In the genomic region with DNA sequence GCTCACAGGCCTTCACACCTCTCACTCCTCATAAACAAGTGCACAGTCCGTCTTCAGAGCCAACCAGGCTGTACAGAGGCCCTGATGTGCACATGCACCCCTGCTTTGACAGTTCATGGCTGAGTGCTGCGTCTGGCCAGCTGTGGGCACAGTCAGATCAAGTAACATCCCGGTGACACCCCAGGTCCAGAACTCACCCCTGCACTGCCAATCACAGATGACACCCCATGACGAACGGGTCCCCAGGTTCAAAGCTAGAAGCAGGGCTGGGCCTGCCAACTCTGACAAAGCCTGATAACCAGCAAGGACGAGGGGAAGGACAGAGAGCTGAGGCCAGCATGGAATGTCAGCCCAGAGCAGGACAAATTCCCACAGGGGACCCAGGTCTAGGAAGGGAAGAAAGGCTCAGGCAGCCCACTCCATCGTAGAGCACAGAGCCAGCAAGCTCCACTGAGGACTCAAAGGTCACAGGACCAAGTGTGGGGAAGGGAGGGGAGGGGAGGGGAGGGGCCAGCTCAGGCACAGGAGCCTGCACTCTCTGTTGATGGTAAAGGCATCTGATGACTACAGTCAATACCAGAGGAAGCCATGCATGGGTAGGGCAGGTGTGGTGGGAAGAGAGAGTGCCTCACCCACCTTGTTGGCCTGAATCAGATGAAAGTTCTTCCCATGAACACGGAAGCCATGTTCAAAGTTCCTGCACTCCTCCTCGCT, we compare ENCODE assay signal across 23 mouse cellular contexts. TPM values are rescaled to one million over a fixed set of nuclear protein-coding genes. Genes with fewer than 3 reads are reported as not detected.
DNase-seq lines count a peak whose midpoint lies in the region; ATAC-seq lines count a peak whose summit lies in the region.
"Had no signal": no experiment of that assay in that cellular context is flagged by ENCODE, and none has a peak within 500 bp of the region (broad histone marks: within the 10 kb centered on the region; RNA-seq: fewer than 3 reads in every experiment).

No protein-coding gene starts in this region.

- H3K9ac ChIP-seq in liver, embryonic 12.5 days, result no peak overlapping the region
- no peak overlapping the region for H3K9ac ChIP-seq in midbrain, embryonic 14.5 days (replicated peaks; ENCODE audit: low read length)
- H3K9ac ChIP-seq: embryonic facial prominence, embryonic 13.5 days; hindbrain, embryonic 14.5 days; kidney, embryonic 15.5 days; neural tube, embryonic 13.5 days; stomach, embryonic 15.5 days had no signal

- intact Hi-C loops in heart, postnatal 36 days (cut with DNase I), result no loop called here
- intact Hi-C loops in left cerebral cortex, postnatal 25 days (cut with DNase I), result no loop called here

- H3K4me2 ChIP-seq in liver, embryonic 12.5 days, result no peak overlapping the region
- no peak overlapping the region for H3K4me2 ChIP-seq in midbrain, embryonic 14.5 days (ENCODE audit: low read length)
- H3K4me2 ChIP-seq: embryonic facial prominence, embryonic 13.5 days; hindbrain, embryonic 14.5 days; kidney, embryonic 15.5 days; neural tube, embryonic 13.5 days; stomach, embryonic 15.5 days had no signal

- H3K27ac ChIP-seq in liver, embryonic 12.5 days, result no peak overlapping the region
- H3K27ac ChIP-seq in midbrain, embryonic 14.5 days (replicated peaks; ENCODE audit: low read depth, low read length), result no peak overlapping the region
- H3K27ac ChIP-seq: embryonic facial prominence, embryonic 13.5 days; hindbrain, embryonic 14.5 days; kidney, embryonic 15.5 days; layer of hippocampus, adult 2 months; neural tube, embryonic 13.5 days; stomach, embryonic 15.5 days had no signal

- peak; percentile 89 for DNase-seq in heart, adult 11 months
- DNase-seq in heart, postnatal 36 days, result no peak
- peak; percentile 17 for DNase-seq in urinary bladder, adult 2 months (ENCODE audit: low spot score)
- no peak for DNase-seq in urinary bladder, postnatal 10 days (ENCODE audit: low spot score)
- no peak for DNase-seq in midbrain, embryonic 14.5 days
- DNase-seq in left cerebral cortex, postnatal 25 days (ENCODE audit: low spot score in 2 of 2), result no peak
- DNase-seq: gastrocnemius, postnatal 25 days; lung, postnatal 14 days; thymus, postnatal 25 days had no signal

- H3K4me3 ChIP-seq in liver, embryonic 12.5 days, result no peak overlapping the region
- H3K4me3 ChIP-seq in midbrain, embryonic 14.5 days (replicated peaks; ENCODE audit: low read depth, low read length), result no peak overlapping the region
- H3K4me3 ChIP-seq: embryonic facial prominence, embryonic 13.5 days; kidney, embryonic 15.5 days; layer of hippocampus, adult 2 months; neural tube, embryonic 13.5 days; stomach, embryonic 15.5 days had no signal

- peak; percentile 24; the same call in 1 of the 2 replicates for ATAC-seq in liver, embryonic 12.5 days
- no peak for ATAC-seq in midbrain, embryonic 14.5 days (ENCODE audit: low FRiP score, low TSS enrichment)
- ATAC-seq in frontal cortex, adult (ENCODE audit: low TSS enrichment), result no peak

- H3K9me3 ChIP-seq in liver, embryonic 12.5 days (replicated peaks), result no peaks in the 10 kb centered on the region
- no peaks in the 10 kb centered on the region for H3K9me3 ChIP-seq in midbrain, embryonic 14.5 days (ENCODE audit: control insufficient read depth, low read length)
- H3K9me3 ChIP-seq: embryonic facial prominence, embryonic 13.5 days; kidney, embryonic 15.5 days; neural tube, embryonic 13.5 days; stomach, embryonic 15.5 days had no signal

- H3K27me3 ChIP-seq in liver, embryonic 12.5 days (replicated peaks), result no peaks in the 10 kb centered on the region
- H3K27me3 ChIP-seq in midbrain, embryonic 14.5 days (ENCODE audit: control insufficient read depth, insufficient read depth, low read length), result no peaks in the 10 kb centered on the region
- H3K27me3 ChIP-seq: embryonic facial prominence, embryonic 13.5 days; kidney, embryonic 15.5 days; neural tube, embryonic 13.5 days; stomach, embryonic 15.5 days had no signal

- H3K4me1 ChIP-seq in liver, embryonic 12.5 days, result no peaks in the 10 kb centered on the region
- H3K4me1 ChIP-seq in midbrain, embryonic 14.5 days (ENCODE audit: control insufficient read depth, insufficient read depth, low read length), result no peaks in the 10 kb centered on the region
- H3K4me1 ChIP-seq: embryonic facial prominence, embryonic 13.5 days; neural tube, embryonic 13.5 days; stomach, embryonic 15.5 days had no signal

- peaks cover 97% of the 10 kb centered on the region for H3K36me3 ChIP-seq in liver, embryonic 12.5 days
- peaks cover 100% of the 10 kb centered on the region for H3K36me3 ChIP-seq in midbrain, embryonic 14.5 days (ENCODE audit: control insufficient read depth, insufficient read depth, low read length)

- whole genome bisulfite sequencing in liver, embryonic 12.5 days (ENCODE audit: insufficient replicate concordance), result 69% methylated on average over 9 of the region's 9 CpGs
- WGBS in midbrain, embryonic 14.5 days, result 88% methylated on average over 9 of the region's 9 CpGs

RNA-seq across cellular contexts. Expression of a gene that starts 10.4 kb away (rescaled TPM):
- 1 to 10 TPM; 2.2 to 2.7 TPM for total RNA-seq in heart, postnatal 36 days (2021)
- 21.5 and 29.1 TPM in 2 replicates for polyA plus RNA-seq in urinary bladder, adult 2 months (2012; rRNA removed)
- 18.0 and 19.9 TPM in 2 replicates for polyA plus RNA-seq in liver, embryonic 12.5 days (2016; fragmentation: Nextera tagmentation; extraction: Ambion mirVana)
- polyA plus RNA-seq in midbrain, embryonic 14.5 days (2014; fragmentation: Nextera tagmentation; extraction: Ambion mirVana), result 14.7 and 19.1 TPM in 2 replicates
- total RNA-seq in left cerebral cortex, postnatal 25 days (2021), result 1 to 10 TPM; 2.3 to 4.3 TPM

RNA-seq across cellular contexts. Expression of a gene that starts 11.0 kb away (rescaled TPM):
- total RNA-seq in heart, postnatal 36 days (2021), result 10 to 100 TPM; 11.1 to 12.7 TPM
- polyA plus RNA-seq in urinary bladder, adult 2 months (2012; rRNA removed), result 54.3 and 59.5 TPM in 2 replicates
- polyA plus RNA-seq in liver, embryonic 12.5 days (2016; fragmentation: Nextera tagmentation; extraction: Ambion mirVana), result 20.1 and 20.5 TPM in 2 replicates
- polyA plus RNA-seq in midbrain, embryonic 14.5 days (2014; fragmentation: Nextera tagmentation; extraction: Ambion mirVana), result 48.8 and 64.3 TPM in 2 replicates
- total RNA-seq in left cerebral cortex, postnatal 25 days (2021), result 10 to 100 TPM; 48.2 to 48.4 TPM

RNA-seq across cellular contexts. Expression of a gene that starts 43.1 kb away (rescaled TPM):
- not detected for total RNA-seq in heart, postnatal 36 days (2021)
- polyA plus RNA-seq in urinary bladder, adult 2 months (2012; rRNA removed), result not detected in 2 replicates
- not detected in 2 replicates for polyA plus RNA-seq in liver, embryonic 12.5 days (2016; fragmentation: Nextera tagmentation; extraction: Ambion mirVana)
- polyA plus RNA-seq in midbrain, embryonic 14.5 days (2014; fragmentation: Nextera tagmentation; extraction: Ambion mirVana), result not detected in 2 replicates
- not detected for total RNA-seq in left cerebral cortex, postnatal 25 days (2021)
- total RNA-seq: common myeloid progenitor, adult 5-6 weeks; gastrocnemius, postnatal 25 days; megakaryocyte-erythroid progenitor cell, adult 5-6 weeks; monocyte, adult 5-6 weeks had no signal
- polyA plus RNA-seq: C2C12; embryonic facial prominence, embryonic 13.5 days; heart, embryonic 16.5 days; hindbrain, embryonic 14.5 days; kidney, embryonic 15.5 days; limb, embryonic 14.5 days; neural tube, embryonic 13.5 days; stomach, embryonic 15.5 days had no signal

Comparison
In these comparisons a context has a peak if more than half of its experiments do, and no peak if none do; other contexts are left out.
1. DNase-seq: peak in heart, adult 11 months (single experiment) and urinary bladder, adult 2 months (single experiment); none in heart, postnatal 36 days (0 of 2), urinary bladder, postnatal 10 days (single experiment), midbrain, embryonic 14.5 days (single experiment) and left cerebral cortex, postnatal 25 days (0 of 2).